Mouse (Mus musculus) heart, adult 2 months (tissue): ENCODE results near the gene Slc4a10.

ENCODE experiments used
- CTCF ChIP-seq: fragments of 200-600 bp; IDR thresholded peaks from 2 replicates; pipeline ENCODE4 v1.8.1; 2022; ENCODE audit warnings: antibody characterized with exemption, mild to moderate bottlenecking, moderate library complexity
- EP300 ChIP-seq: fragments of 200-500 bp; IDR thresholded peaks from 2 replicates; pipeline ENCODE4 v1.6.1; 2011; ENCODE audit warnings: low read depth, low read length, control low read depth; ENCODE audit not compliant: insufficient read depth
- POLR2A ChIP-seq: fragments of 200-500 bp; IDR thresholded peaks from 2 replicates; pipeline ENCODE4 v1.6.1; 2011; ENCODE audit warnings: mild to moderate bottlenecking, low read depth, low read length, control low read depth; ENCODE audit not compliant: insufficient read depth

DNA sequence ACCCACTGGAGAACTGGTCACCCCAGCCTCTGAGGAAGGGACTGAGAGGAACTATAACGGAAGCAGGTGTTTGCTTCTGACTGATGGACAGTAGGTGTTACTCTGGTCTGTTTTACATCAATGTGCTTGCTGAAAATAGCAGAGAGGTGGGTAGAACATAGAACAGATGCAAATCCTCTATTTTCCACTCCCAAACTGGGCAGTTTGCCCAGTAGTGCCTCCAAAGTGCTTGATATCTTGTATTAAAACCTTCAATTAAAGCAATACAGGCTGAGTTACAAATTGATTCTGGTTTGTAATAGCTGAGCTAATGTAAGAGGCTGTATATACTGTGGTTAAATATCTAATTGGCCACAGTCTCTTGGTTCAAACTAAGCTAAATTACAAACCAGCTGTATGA is 104.6 kb downstream of the Slc4a10 start:
- TF ChIP-seq EP300, result no peak
- no peak for TF ChIP-seq CTCF
- TF ChIP-seq POLR2A, result no peak
